Mouse (Mus musculus): ENCODE results near the gene a.

DNA sequence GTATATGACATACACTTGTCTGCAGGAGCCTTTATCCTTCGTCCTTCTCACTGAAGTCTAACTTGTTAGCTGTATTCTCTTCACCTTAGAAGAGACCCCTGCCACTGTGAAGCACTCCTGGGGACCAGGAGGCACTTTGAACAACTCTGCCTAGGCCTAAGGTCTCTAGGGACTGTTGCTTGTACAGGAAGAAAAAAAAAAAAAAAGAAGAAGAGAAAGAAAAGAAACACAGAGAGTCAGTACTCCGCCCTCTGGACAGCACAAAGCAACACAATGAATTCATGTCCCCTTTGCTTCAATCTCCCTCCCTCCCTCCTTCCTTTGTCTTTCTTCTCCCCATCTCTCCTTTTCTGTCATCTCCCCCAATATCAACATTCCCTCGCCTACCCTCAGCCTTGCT, 253.9 kb downstream of the a start:
- TF ChIP-seq CTCF (IDR thresholded peaks at IDR 0.05; ENCODE audit: control insufficient read depth, insufficient read depth, insufficient read length), result no peak
- no peak for TF ChIP-seq CEBPB (IDR thresholded peaks at IDR 0.05; ENCODE audit: low read depth)
- TF ChIP-seq MYOG (IDR thresholded peaks at IDR 0.05; ENCODE audit: control insufficient read depth, extremely low read depth, insufficient read length), result no peak
- no peak for TF ChIP-seq USF1 (IDR thresholded peaks at IDR 0.05; ENCODE audit: low read depth)
